ENCODE assay signal across 29 mouse cellular contexts in genomic region chr15:36339971-36340550, GRCm38 (mm10).
DNase-seq lines count a peak whose midpoint lies in the region; ATAC-seq and TF ChIP-seq lines count a peak whose summit lies in the region.
"Had no signal": no experiment of that assay in that cellular context is flagged by ENCODE, and none has a peak within 500 bp of the region (broad histone marks: within the 10 kb centered on the region; RNA-seq: fewer than 3 reads in every experiment).

No protein-coding gene starts in this region.

- TF ChIP-seq EP300 in liver, postnatal 0 days (IDR thresholded peaks at IDR 0.05; ENCODE audit: low read depth) = no peak

- TF ChIP-seq CTCF in liver, postnatal 0 days (IDR thresholded peaks at IDR 0.05; ENCODE audit: low read depth) = no peak
- TF ChIP-seq CTCF in left cerebral cortex, adult 2 months (IDR thresholded peaks at IDR 0.05) = no peak

- ATAC-seq in cerebellum, adult (ENCODE audit: insufficient number of reproducible peaks, low FRiP score, low TSS enrichment) = peak; percentile 91
- ATAC-seq in liver, embryonic 15.5 days (ENCODE audit: insufficient read depth) = no peak
- ATAC-seq in liver, postnatal 0 days = no peak
- ATAC-seq: forebrain, postnatal 0 days; lung, postnatal 0 days had no signal

- H3K36me3 ChIP-seq in liver, embryonic 15.5 days (replicated peaks) = no peaks in the 10 kb centered on the region
- H3K36me3 ChIP-seq in liver, postnatal 0 days (replicated peaks; ENCODE audit: insufficient read depth, low read length) = no peaks in the 10 kb centered on the region
- H3K36me3 ChIP-seq: forebrain, embryonic 12.5 days; hindbrain, embryonic 15.5 days; kidney, embryonic 15.5 days; midbrain, embryonic 12.5 days; neural tube, embryonic 13.5 days had no signal

- H3K27ac ChIP-seq in liver, embryonic 15.5 days (replicated peaks) = 0 out of 2 replicates have a peak overlapping the region, but pooled peaks have one; percentile 29
- no peak overlapping the region for H3K27ac ChIP-seq in liver, postnatal 0 days (ENCODE audit: low read depth)
- no peak overlapping the region for H3K27ac ChIP-seq in left cerebral cortex, adult 2 months
- H3K27ac ChIP-seq: forebrain, embryonic 12.5 days; hindbrain, embryonic 15.5 days; kidney, embryonic 15.5 days; midbrain, embryonic 12.5 days; neural tube, embryonic 13.5 days; stomach, postnatal 0 days had no signal

- H3K4me3 ChIP-seq in liver, embryonic 15.5 days (replicated peaks) = no peak overlapping the region
- no peak overlapping the region for H3K4me3 ChIP-seq in liver, postnatal 0 days (ENCODE audit: low read depth, low read length)
- no peak overlapping the region for H3K4me3 ChIP-seq in left cerebral cortex, adult 2 months
- H3K4me3 ChIP-seq: forebrain, embryonic 12.5 days; hindbrain, embryonic 15.5 days; kidney, embryonic 15.5 days; megakaryocyte, embryonic 14.5 days; midbrain, embryonic 12.5 days; neural tube, embryonic 13.5 days had no signal

- DNase-seq in cerebellum, postnatal 4 days (ENCODE audit: low spot score in 2 of 2) = no peak
- no peak for DNase-seq in liver, postnatal 0 days
- DNase-seq in cerebellum, postnatal 10 days = peak; percentile 12 to 16
- DNase-seq in left cerebral cortex, adult 2 months (ENCODE audit: extremely low spot score in 1 of 2, low spot score in 2 of 2) = no peak
- no peak for DNase-seq in c-Kit-positive CD71-positive TER-119-positive erythroid progenitor cells, embryonic 14.5 days (ENCODE audit: low spot score)
- no peak for DNase-seq in T-cell, adult 2 months (ENCODE audit: low spot score)
- DNase-seq: adrenal gland, adult 8-10 months; forebrain, postnatal 0 days; gastrocnemius, postnatal 10 days; kidney, adult 18-20 months; kidney, postnatal 25 days; left cerebral cortex, postnatal 4 days; lung, adult 18-20 months; lung, postnatal 4 days; right cerebral cortex, postnatal 4 days; thymus, adult 18-20 months; thymus, postnatal 25 days had no signal

- no peak overlapping the region for H3K9ac ChIP-seq in liver, embryonic 15.5 days
- H3K9ac ChIP-seq in liver, postnatal 0 days (replicated peaks) = no peak overlapping the region
- H3K9ac ChIP-seq: forebrain, embryonic 12.5 days; forebrain, postnatal 0 days; hindbrain, embryonic 15.5 days; kidney, embryonic 15.5 days; midbrain, embryonic 12.5 days; neural tube, embryonic 13.5 days had no signal

- H3K27me3 ChIP-seq in liver, embryonic 15.5 days = peaks cover 30% of the 10 kb centered on the region
- no peaks in the 10 kb centered on the region for H3K27me3 ChIP-seq in liver, postnatal 0 days (ENCODE audit: insufficient read depth, low read length)
- H3K27me3 ChIP-seq: CH12.LX; forebrain, embryonic 12.5 days; hindbrain, embryonic 15.5 days; kidney, embryonic 15.5 days; midbrain, embryonic 12.5 days; neural tube, embryonic 13.5 days had no signal

- no peak overlapping the region for H3K4me2 ChIP-seq in liver, embryonic 15.5 days
- no peak overlapping the region for H3K4me2 ChIP-seq in liver, postnatal 0 days (ENCODE audit: low read depth, low read length)
- H3K4me2 ChIP-seq: forebrain, embryonic 12.5 days; heart, embryonic 11.5 days; hindbrain, embryonic 15.5 days; kidney, embryonic 15.5 days; midbrain, embryonic 12.5 days; neural tube, embryonic 13.5 days had no signal

- 63% methylated on average over 5 of the region's 5 CpGs for WGBS in liver, embryonic 15.5 days (ENCODE audit: insufficient replicate concordance)
- WGBS in liver, postnatal 0 days (ENCODE audit: insufficient replicate concordance) = 71% methylated on average over 5 of the region's 5 CpGs

- intact Hi-C loops in left cerebral cortex, adult 2 months (cut with DNase I) = no loop called here

- no peaks in the 10 kb centered on the region for H3K9me3 ChIP-seq in liver, embryonic 15.5 days (replicated peaks)
- H3K9me3 ChIP-seq in liver, postnatal 0 days (ENCODE audit: low read length) = no peaks in the 10 kb centered on the region
- H3K9me3 ChIP-seq: forebrain, embryonic 12.5 days; hindbrain, embryonic 15.5 days; kidney, embryonic 15.5 days; megakaryocyte, embryonic 14.5 days; midbrain, embryonic 12.5 days; neural tube, embryonic 13.5 days had no signal

- peaks cover 36% of the 10 kb centered on the region for H3K4me1 ChIP-seq in liver, embryonic 15.5 days (replicated peaks)
- peaks cover 16% of the 10 kb centered on the region for H3K4me1 ChIP-seq in liver, postnatal 0 days (ENCODE audit: insufficient read depth)
- H3K4me1 ChIP-seq: forebrain, embryonic 12.5 days; hindbrain, embryonic 15.5 days; kidney, embryonic 15.5 days; midbrain, embryonic 12.5 days; neural tube, embryonic 13.5 days had no signal

Comparison
In these comparisons a context has a peak if more than half of its experiments do, and no peak if none do; other contexts are left out.
1. DNase-seq: peak in cerebellum, postnatal 10 days (2 of 2); none in cerebellum, postnatal 4 days (0 of 2), liver, postnatal 0 days (single experiment), left cerebral cortex, adult 2 months (0 of 2), c-Kit-positive CD71-positive TER-119-positive erythroid progenitor cells, embryonic 14.5 days (single experiment) and T-cell, adult 2 months (single experiment).